Mouse (Mus musculus): Measurements from ENCODE around the gene Fbf1.

GRCm38 (mm10) chr11:116127986-116128385 is 40.0 kb downstream of the Fbf1 start:
- TF ChIP-seq CTCF (IDR thresholded peaks at IDR 0.05; ENCODE audit: control insufficient read depth, insufficient read depth, insufficient read length) (no peak), MYOD1 (IDR thresholded peaks at IDR 0.05; ENCODE audit: control insufficient read depth, insufficient read length, low read depth) (no peak), MAX (IDR thresholded peaks at IDR 0.05) (no peak), USF1 (IDR thresholded peaks at IDR 0.05; ENCODE audit: low read depth) (no peak), MYOG (IDR thresholded peaks at IDR 0.05; ENCODE audit: control insufficient read depth, extremely low read depth, insufficient read length) (no peak), FOSL1 (IDR thresholded peaks at IDR 0.05; ENCODE audit: insufficient read depth, low read length, poor library complexity, severe bottlenecking) (no peak), CEBPB (IDR thresholded peaks at IDR 0.05; ENCODE audit: low read depth) (no peak)
